In the genomic region with DNA sequence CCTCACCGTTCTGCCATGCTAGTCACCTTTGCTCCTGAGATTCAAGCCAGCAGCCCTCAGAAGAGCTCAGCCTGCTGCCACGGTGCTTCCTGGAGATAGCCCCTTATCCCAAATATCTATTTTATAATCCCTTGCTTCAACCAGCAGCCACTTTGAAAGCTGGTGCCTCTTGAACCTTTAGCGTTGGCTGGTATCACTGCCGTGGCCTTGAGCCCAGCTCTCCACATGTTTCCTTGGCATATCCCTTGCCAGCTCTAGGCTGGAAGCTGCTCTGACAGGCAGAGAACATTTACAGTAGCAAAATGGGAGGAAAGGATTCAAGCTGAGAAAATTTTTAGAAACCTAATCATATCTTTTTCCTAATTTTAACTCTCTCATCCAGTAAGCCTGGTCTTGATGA, we compare ENCODE assay signal across 11 mouse cellular contexts.
DNase-seq lines count a peak whose midpoint lies in the region; ATAC-seq and TF ChIP-seq lines count a peak whose summit lies in the region.
"Had no signal": no experiment of that assay in that cellular context is flagged by ENCODE, and none has a peak within 500 bp of the region (broad histone marks: within the 10 kb centered on the region; RNA-seq: fewer than 3 reads in every experiment).

No protein-coding gene starts in this region.

- peak; percentile 83 for DNase-seq in hindbrain, postnatal 0 days (ENCODE audit: low spot score)
- no peak for DNase-seq in hindbrain, embryonic 10.5 days (ENCODE audit: low spot score)
- DNase-seq in adrenal gland, adult 2 months: peak; percentile 47
- DNase-seq in adrenal gland, postnatal 14 days: peak; percentile 59
- DNase-seq in cerebellum, postnatal 25 days: peak; percentile 78 to 83
- DNase-seq in kidney, adult 9 months: no peak
- no peak for DNase-seq in spleen, adult 18-20 months
- DNase-seq: thymus, postnatal 25 days had no signal

- no peak overlapping the region for H3K4me3 ChIP-seq in hindbrain, postnatal 0 days (ENCODE audit: low read length)
- no peak overlapping the region for H3K4me3 ChIP-seq in hindbrain, embryonic 10.5 days
- H3K4me3 ChIP-seq: embryonic facial prominence, embryonic 10.5 days; intestine, embryonic 15.5 days; lung, embryonic 15.5 days had no signal

- 44% methylated on average over 4 of the region's 4 CpGs for WGBS in hindbrain, postnatal 0 days
- WGBS in hindbrain, embryonic 10.5 days: 89% methylated on average over 4 of the region's 4 CpGs

- peaks cover 21% of the 10 kb centered on the region for H3K4me1 ChIP-seq in hindbrain, postnatal 0 days (ENCODE audit: insufficient read depth, low read length)
- H3K4me1 ChIP-seq in hindbrain, embryonic 10.5 days (replicated peaks): peaks cover 17% of the 10 kb centered on the region
- H3K4me1 ChIP-seq: intestine, embryonic 15.5 days had no signal

- H3K9me3 ChIP-seq in hindbrain, postnatal 0 days (ENCODE audit: low read length): no peaks in the 10 kb centered on the region
- H3K9me3 ChIP-seq in hindbrain, embryonic 10.5 days: no peaks in the 10 kb centered on the region
- H3K9me3 ChIP-seq: embryonic facial prominence, embryonic 10.5 days; intestine, embryonic 15.5 days; lung, embryonic 15.5 days had no signal

- H3K9ac ChIP-seq in hindbrain, postnatal 0 days (replicated peaks; ENCODE audit: low read length): no peak overlapping the region
- H3K9ac ChIP-seq: intestine, embryonic 15.5 days; lung, embryonic 15.5 days had no signal

- H3K27ac ChIP-seq in hindbrain, postnatal 0 days: no peak overlapping the region
- H3K27ac ChIP-seq in hindbrain, embryonic 10.5 days: no peak overlapping the region
- H3K27ac ChIP-seq: embryonic facial prominence, embryonic 10.5 days; intestine, embryonic 15.5 days; lung, embryonic 15.5 days had no signal

- H3K36me3 ChIP-seq in hindbrain, postnatal 0 days (ENCODE audit: insufficient read depth, low read length): no peaks in the 10 kb centered on the region
- no peaks in the 10 kb centered on the region for H3K36me3 ChIP-seq in hindbrain, embryonic 10.5 days
- H3K36me3 ChIP-seq: embryonic facial prominence, embryonic 10.5 days; intestine, embryonic 15.5 days; lung, embryonic 15.5 days had no signal

- TF ChIP-seq CTCF in hindbrain, postnatal 0 days (IDR thresholded peaks at IDR 0.05; ENCODE audit: low read depth): no peak

- ATAC-seq in hindbrain, postnatal 0 days: no peak
- ATAC-seq: intestine, embryonic 15.5 days had no signal

- no peak overlapping the region for H3K4me2 ChIP-seq in hindbrain, postnatal 0 days (ENCODE audit: low read depth, low read length)
- H3K4me2 ChIP-seq: intestine, embryonic 15.5 days; lung, embryonic 15.5 days had no signal

- no peaks in the 10 kb centered on the region for H3K27me3 ChIP-seq in hindbrain, postnatal 0 days (ENCODE audit: insufficient read depth, low read length)
- no peaks in the 10 kb centered on the region for H3K27me3 ChIP-seq in hindbrain, embryonic 10.5 days (ENCODE audit: insufficient read depth, poor library complexity, severe bottlenecking)
- H3K27me3 ChIP-seq: intestine, embryonic 15.5 days; lung, embryonic 15.5 days had no signal

Comparison
In these comparisons a context has a peak if more than half of its experiments do, and no peak if none do; other contexts are left out.
1. DNase-seq: peak in hindbrain, postnatal 0 days (single experiment), adrenal gland, adult 2 months (single experiment), adrenal gland, postnatal 14 days (single experiment) and cerebellum, postnatal 25 days (2 of 2); none in hindbrain, embryonic 10.5 days (single experiment), kidney, adult 9 months (single experiment) and spleen, adult 18-20 months (0 of 2).